Mouse (Mus musculus) MEL (cell line): ENCODE data around the gene Gpn3. TPM values are rescaled to one million over a fixed set of nuclear protein-coding genes. Genes with fewer than 3 reads are reported as not detected.

Experiments
- DNase-seq: peaks from one replicate; pipeline ENCODE4 v3.0.0; 2011; ENCODE audit warnings: low read depth, low spot score
- H3K27ac ChIP-seq: 2 replicates; pipeline ENCODE4 v1.5.1; 2012; ENCODE audit warnings: low read depth, mild to moderate bottlenecking, control low read depth, low read length, moderate library complexity; ENCODE audit not compliant: control insufficient read depth
- H3K27me3 ChIP-seq, 2 experiments: fragments of 150-350 bp in 1 of 2; sonication (generic) in 1 of 2; 2 replicates each; pipeline ENCODE4 v1.6.1; 2012; ENCODE audit warnings: low read length in 2 of 2, mild to moderate bottlenecking in 2 of 2, improper control_type of control experiment in 1 of 2, moderate library complexity in 1 of 2; ENCODE audit not compliant: insufficient read depth in 2 of 2, control insufficient read depth in 1 of 2
- H3K36me3 ChIP-seq, 2 experiments: 2 replicates each; pipeline ENCODE4 v1.6.1; 2012 to 2014; ENCODE audit warnings: low read length in 2 of 2, improper control_type of control experiment in 1 of 2, inconsistent platforms in 1 of 2, mild to moderate bottlenecking in 1 of 2; ENCODE audit not compliant: insufficient read depth in 2 of 2, control insufficient read depth in 1 of 2
- H3K4me1 ChIP-seq, 2 experiments: fragments of 150-350 bp in 1 of 2; sonication (generic) in 1 of 2; 2 replicates each; pipeline ENCODE4 v1.6.1; 2012; ENCODE audit warnings: low read length in 2 of 2, improper control_type of control experiment in 1 of 2, mild to moderate bottlenecking in 1 of 2; ENCODE audit not compliant: insufficient read depth in 2 of 2, control insufficient read depth in 1 of 2
- H3K4me3 ChIP-seq, 2 experiments: fragments of 150-350 bp in 1 of 2; sonication (generic) in 1 of 2; 2 replicates each; pipeline ENCODE4 v1.5.1; 2012; ENCODE audit warnings: low read depth in 2 of 2, low read length in 2 of 2, mild to moderate bottlenecking in 2 of 2, moderate library complexity in 2 of 2, control low read depth in 1 of 2, improper control_type of control experiment in 1 of 2; ENCODE audit not compliant: control insufficient read depth in 1 of 2, insufficient read depth in 1 of 2
- H3K79me2 ChIP-seq: 2 replicates; pipeline ENCODE4 v1.6.1; 2012; ENCODE audit warnings: mild to moderate bottlenecking, low read length, moderate library complexity; ENCODE audit not compliant: control insufficient read depth, poor library complexity, insufficient read depth
- H3K9ac ChIP-seq: 2 replicates; pipeline ENCODE4 v1.6.1; 2012; ENCODE audit warnings: low read depth, mild to moderate bottlenecking, control low read depth, low read length, moderate library complexity; ENCODE audit not compliant: control insufficient read depth, poor library complexity, severe bottlenecking
- H3K9me3 ChIP-seq: fragments of 150-350 bp; sonication (generic); replicated peaks from 2 replicates; pipeline ENCODE4 v1.6.1; 2012; ENCODE audit warnings: mild to moderate bottlenecking, low read length, improper control_type of control experiment, moderate library complexity; ENCODE audit not compliant: insufficient read depth
- BHLHE40 ChIP-seq: IDR thresholded peaks from 2 replicates; pipeline ENCODE4 v1.6.1; 2012; ENCODE audit warnings: low read depth, mild to moderate bottlenecking, inconsistent platforms, low read length, improper control_type of control experiment, borderline replicate concordance
- CHD1 ChIP-seq: IDR thresholded peaks from 2 replicates; pipeline ENCODE4 v1.6.1; 2012; ENCODE audit warnings: low read depth, mild to moderate bottlenecking, inconsistent platforms, low read length, improper control_type of control experiment
- CHD2 ChIP-seq: IDR thresholded peaks from 2 replicates; pipeline ENCODE4 v1.6.1; 2011; ENCODE audit warnings: low read length, improper control_type of control experiment
- CTCF ChIP-seq, 3 experiments: IDR thresholded peaks in 2 of 3; conservative IDR thresholded peaks in 1 of 3; 2 replicates each; pipeline ENCODE4 v1.5.1; 2011 to 2012; ENCODE audit warnings: low read length in 3 of 3, low read depth in 2 of 3, mild to moderate bottlenecking in 2 of 3, improper control_type of control experiment in 1 of 3, inconsistent platforms in 1 of 3, mixed read lengths in 1 of 3, moderate library complexity in 1 of 3; ENCODE audit not compliant: control insufficient read depth in 1 of 3, insufficient read depth in 1 of 3, poor library complexity in 1 of 3, severe bottlenecking in 1 of 3
- E2F4 ChIP-seq: IDR thresholded peaks from 2 replicates; pipeline ENCODE4 v1.6.1; 2011; ENCODE audit warnings: low read depth, low read length, improper control_type of control experiment, borderline replicate concordance
- ELF1 ChIP-seq: IDR thresholded peaks from 2 replicates; pipeline ENCODE4 v1.6.1; 2014; ENCODE audit warnings: low read depth, mild to moderate bottlenecking, inconsistent platforms, low read length, improper control_type of control experiment, moderate library complexity
- ETS1 ChIP-seq: IDR thresholded peaks from 2 replicates; pipeline ENCODE4 v1.6.1; 2012; ENCODE audit warnings: low read depth, mild to moderate bottlenecking, inconsistent platforms, low read length, improper control_type of control experiment, moderate library complexity
- GABPA ChIP-seq: IDR thresholded peaks from 2 replicates; pipeline ENCODE4 v1.6.1; 2012; ENCODE audit warnings: low read depth, mild to moderate bottlenecking, inconsistent platforms, low read length, improper control_type of control experiment, moderate library complexity
- GATA1 ChIP-seq: IDR thresholded peaks from 2 replicates; pipeline ENCODE4 v1.6.1; 2011; ENCODE audit warnings: low read depth, low read length, improper control_type of control experiment
- HCFC1 ChIP-seq: IDR thresholded peaks from 2 replicates; pipeline ENCODE4 v1.6.1; 2012; ENCODE audit warnings: low read depth, mild to moderate bottlenecking, inconsistent platforms, low read length, improper control_type of control experiment, moderate library complexity
- JUND ChIP-seq: IDR thresholded peaks from 2 replicates; pipeline ENCODE4 v1.6.1; 2011; ENCODE audit warnings: low read depth, mild to moderate bottlenecking, improper control_type of control experiment, low read length
- KAT2A ChIP-seq: conservative IDR thresholded peaks from 2 replicates; pipeline ENCODE4 v1.6.1; 2012; ENCODE audit warnings: low read depth, low read length, improper control_type of control experiment, inconsistent platforms
- MAFK ChIP-seq: IDR thresholded peaks from 2 replicates; pipeline ENCODE4 v1.6.1; 2011; ENCODE audit warnings: low read depth, mild to moderate bottlenecking, low read length, improper control_type of control experiment, borderline replicate concordance
- MAX ChIP-seq: IDR thresholded peaks from 2 replicates; pipeline ENCODE4 v1.6.1; 2011; ENCODE audit warnings: low read length, improper control_type of control experiment
- MAZ ChIP-seq: IDR thresholded peaks from 2 replicates; pipeline ENCODE4 v1.6.1; 2012; ENCODE audit warnings: low read depth, mild to moderate bottlenecking, inconsistent platforms, low read length, improper control_type of control experiment
- MEF2A ChIP-seq: IDR thresholded peaks from 2 replicates; pipeline ENCODE4 v1.6.1; 2014; ENCODE audit warnings: low read depth, mild to moderate bottlenecking, inconsistent platforms, low read length, improper control_type of control experiment; ENCODE audit not compliant: poor library complexity, insufficient replicate concordance, severe bottlenecking; ENCODE audit errors: extremely low read depth
- MXI1 ChIP-seq: IDR thresholded peaks from 2 replicates; pipeline ENCODE4 v1.6.1; 2011; ENCODE audit warnings: mild to moderate bottlenecking, low read depth, low read length, improper control_type of control experiment
- MYC ChIP-seq: IDR thresholded peaks from 2 replicates; pipeline ENCODE4 v1.6.1; 2011; ENCODE audit warnings: low read depth, mild to moderate bottlenecking, low read length, improper control_type of control experiment, moderate library complexity
- NELFE ChIP-seq: IDR thresholded peaks from 2 replicates; pipeline ENCODE4 v1.6.1; 2011; ENCODE audit warnings: low read depth, low read length, improper control_type of control experiment
- NRF1 ChIP-seq: IDR thresholded peaks from 2 replicates; pipeline ENCODE4 v1.6.1; 2014; ENCODE audit warnings: low read depth, mild to moderate bottlenecking, inconsistent platforms, low read length, improper control_type of control experiment, moderate library complexity; ENCODE audit not compliant: poor library complexity, insufficient read depth, severe bottlenecking
- POLR2A ChIP-seq, 2 experiments: IDR thresholded peaks; 2 replicates each; pipeline ENCODE4 v1.6.1; 2011 to 2012; ENCODE audit warnings: low read length in 2 of 2, mild to moderate bottlenecking in 2 of 2, control low read depth in 1 of 2, improper control_type of control experiment in 1 of 2, low read depth in 1 of 2, moderate library complexity in 1 of 2; ENCODE audit not compliant: control insufficient read depth in 1 of 2, insufficient read depth in 1 of 2, poor library complexity in 1 of 2
- POLR2AphosphoS2 ChIP-seq: IDR thresholded peaks from 2 replicates; pipeline ENCODE4 v1.6.1; 2011; ENCODE audit warnings: low read length, improper control_type of control experiment
- POLR2AphosphoS5 ChIP-seq: IDR thresholded peaks from 2 replicates; pipeline ENCODE4 v1.6.1; 2012; ENCODE audit warnings: low read depth, borderline replicate concordance, mild to moderate bottlenecking, inconsistent platforms, low read length, moderate library complexity, mixed read lengths
- RAD21 ChIP-seq: IDR thresholded peaks from 2 replicates; pipeline ENCODE4 v1.6.1; 2011; ENCODE audit warnings: mild to moderate bottlenecking, low read depth, low read length, improper control_type of control experiment
- RCOR1 ChIP-seq: IDR thresholded peaks from 2 replicates; pipeline ENCODE4 v1.6.1; 2012; ENCODE audit warnings: low read depth, mild to moderate bottlenecking, inconsistent platforms, low read length, improper control_type of control experiment
- SIN3A ChIP-seq: IDR thresholded peaks from 2 replicates; pipeline ENCODE4 v1.6.1; 2012; ENCODE audit warnings: low read length, improper control_type of control experiment, inconsistent platforms
- SMC3 ChIP-seq: IDR thresholded peaks from 2 replicates; pipeline ENCODE4 v1.6.1; 2011; ENCODE audit warnings: low read depth, low read length, improper control_type of control experiment
- TAL1 ChIP-seq: IDR thresholded peaks from 2 replicates; pipeline ENCODE4 v1.6.1; 2012; ENCODE audit warnings: mild to moderate bottlenecking, inconsistent platforms, low read length, moderate library complexity, mixed read lengths
- TBP ChIP-seq: IDR thresholded peaks from 2 replicates; pipeline ENCODE4 v1.8.0; 2011; ENCODE audit warnings: low read depth, low read length, improper control_type of control experiment
- TCF12 ChIP-seq: IDR thresholded peaks from 2 replicates; pipeline ENCODE4 v1.6.1; 2014; ENCODE audit warnings: low read depth, mild to moderate bottlenecking, inconsistent platforms, low read length, improper control_type of control experiment, moderate library complexity
- UBTF ChIP-seq: IDR thresholded peaks from 2 replicates; pipeline ENCODE4 v1.6.1; 2012; ENCODE audit warnings: low read depth, mild to moderate bottlenecking, inconsistent platforms, low read length, improper control_type of control experiment, moderate library complexity, borderline replicate concordance; ENCODE audit not compliant: insufficient read depth
- USF1 ChIP-seq: IDR thresholded peaks from 2 replicates; pipeline ENCODE4 v1.6.1; 2014; ENCODE audit warnings: low read depth, mild to moderate bottlenecking, inconsistent platforms, low read length, improper control_type of control experiment, moderate library complexity
- ZC3H11A ChIP-seq: IDR thresholded peaks from 2 replicates; pipeline ENCODE4 v1.6.1; 2012; ENCODE audit warnings: low read depth, mild to moderate bottlenecking, inconsistent platforms, low read length, improper control_type of control experiment
- ZKSCAN1 ChIP-seq: IDR thresholded peaks from 2 replicates; pipeline ENCODE4 v1.6.1; 2012; ENCODE audit warnings: low read depth, mild to moderate bottlenecking, inconsistent platforms, low read length, improper control_type of control experiment, moderate library complexity
- ZMIZ1 ChIP-seq: IDR thresholded peaks from 2 replicates; pipeline ENCODE4 v1.6.1; 2012; ENCODE audit warnings: low read depth, mild to moderate bottlenecking, inconsistent platforms, low read length, improper control_type of control experiment, moderate library complexity
- ZNF384 ChIP-seq: IDR thresholded peaks from 2 replicates; pipeline ENCODE4 v1.6.1; 2012; ENCODE audit warnings: low read depth, mild to moderate bottlenecking, inconsistent platforms, low read length, improper control_type of control experiment
- polyA plus RNA-seq, 2 experiments: library from polyadenylated mRNA; stranded (reverse) in 1 of 2; unstranded in 1 of 2; fragments of >175 nt in 1 of 2; fragments of >200 nt in 1 of 2; gene quantifications; 2 replicates each; pipeline versions ENCODE4 v1.2.1 to v1.2.4; 2012; ENCODE audit warnings: low replicate concordance in 2 of 2, low read depth in 1 of 2; ENCODE audit not compliant: insufficient read length in 2 of 2, insufficient read depth in 1 of 2, missing spikeins in 1 of 2
- total RNA-seq: library from RNA; depleted of rRNA; stranded (reverse); fragments of 300-350 nt; gene quantifications from 2 replicates; pipeline ENCODE4 v1.2.3, GENCODE M21; 2012

Gpn3 gene
- total and polyA plus RNA-seq, 3 experiments, result 85.6 to 89.9 TPM; not detected in 1

DNA sequence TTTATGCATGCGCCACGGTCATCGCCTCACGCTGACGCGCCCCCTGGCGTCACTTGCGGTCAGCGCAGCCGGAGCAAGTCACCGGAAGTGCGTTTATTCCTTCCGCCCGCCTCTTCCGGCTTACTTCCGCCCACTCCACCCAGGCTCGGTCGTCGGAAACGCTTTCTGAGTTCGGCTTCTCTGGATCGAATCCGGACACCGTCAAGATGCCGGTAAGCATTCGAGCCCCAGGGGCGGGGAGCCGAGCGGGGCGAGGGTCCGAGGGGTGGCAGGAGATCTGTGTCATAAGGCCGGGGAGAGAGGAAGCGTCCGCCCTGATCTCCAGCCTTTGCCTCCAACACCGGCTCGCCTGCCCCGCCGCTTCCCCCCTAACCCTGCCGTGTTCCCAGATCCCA lies 20.1 kb downstream of the Gpn3 start, which contains the start of gene Arpc3:
Arpc3 (plus strand) TSS at position 93 of the 395 bp plus-strand sequence.
- Histone ChIP-seq H3K9ac (peak within 1 kb of the TSS; percentile 89), H3K9me3 (no peaks in the 10 kb centered on the region), H3K36me3 (peaks cover 3 to 7% of the 10 kb centered on the region in 2 experiments), H3K4me3 (peak within 1 kb of the TSS; percentile 80 to 94), H3K4me1 (peaks cover 0 to 11% of the 10 kb centered on the region in 2 experiments; a peak in 2 of 4 replicates), H3K79me2 (peaks cover 31% of the 10 kb centered on the region), H3K27me3 (no peaks in the 10 kb centered on the region), H3K27ac (peak within 1 kb of the TSS; percentile 74)
- DNase-seq, result peak; percentile 95
- TF ChIP-seq MEF2A (no peak), CTCF (IDR thresholded peaks at IDR 0.05 in 2 of 3, conservative IDR thresholded peaks at IDR 0.05 in 1 of 3; ENCODE audit: control insufficient read depth in 1 of 3, insufficient read depth in 1 of 3, low read depth in 2 of 3, low read length in 3 of 3, poor library complexity in 1 of 3, severe bottlenecking in 1 of 3) (peak; percentile 76 to 94 (median 90)), ZC3H11A (peak; percentile 45; the same call in 1 of the 2 replicates), ZKSCAN1 (no peak), ELF1 (peak; percentile 93), UBTF (no peak), MAZ (no peak; the same call in 1 of the 2 replicates), CHD2 (no peak), ZMIZ1 (peak; percentile 84), POLR2AphosphoS2 (peak; percentile 30; the same call in 1 of the 2 replicates), SMC3 (peak; percentile 75), ETS1 (peak; percentile 64; the same call in 1 of the 2 replicates), ZNF384 (no peak), JUND (no peak), MAFK (no peak), HCFC1 (peak; percentile 87), CHD1 (no peak), SIN3A (peak; percentile 89), MXI1 (peak; percentile 69), MYC (peak; percentile 95), BHLHE40 (peak; percentile 71), TCF12 (peak; percentile 64; the same call in 1 of the 2 replicates), NELFE (peak; percentile 88), RAD21 (peak; percentile 43), POLR2AphosphoS5 (no peak), TAL1 (no peak), USF1 (0 out of 2 replicates have a peak, but pooled peaks have one; percentile 15), GATA1 (no peak), KAT2A (no peak; the same call in 1 of the 2 replicates), E2F4 (no peak), NRF1 (0 out of 2 replicates have a peak, but pooled peaks have one; percentile 28), MAX (peak; percentile 98), POLR2A (IDR thresholded peaks at IDR 0.05; ENCODE audit: control insufficient read depth in 1 of 2, insufficient read depth in 1 of 2, low read depth in 1 of 2, low read length in 2 of 2, poor library complexity in 1 of 2) (peak; percentile 27 to 80; a peak in 3 of 4 replicates), TBP (peak; percentile 77), RCOR1 (0 out of 2 replicates have a peak, but pooled peaks have one; percentile 37), GABPA (no peak)
